Mouse (Mus musculus) midbrain, postnatal 0 days (tissue): ENCODE measurements around the gene Scd1. TPM values are rescaled to one million over a fixed set of nuclear protein-coding genes. Genes with fewer than 3 reads are reported as not detected.
A peak's percentile ranks its signal among the peaks of the same experiment; 100 is the strongest.

Experiments used
- ATAC-seq: fragments of 200-750 bp; cut with Nextera tagmentation; 2 replicates; pipeline ENCODE4 v1.8.0; 2017; ENCODE audit warnings: moderate number of reproducible peaks, mild to moderate bottlenecking, moderate TSS enrichment, moderate library complexity; ENCODE audit not compliant: low FRiP score
- DNase-seq: peaks from one replicate; pipeline ENCODE4 v3.0.0-alpha.2; 2015; ENCODE audit warnings: low spot score
- H3K27ac ChIP-seq: fragments of 300-500 bp; sonication (generic); 2 replicates; pipeline ENCODE4 v1.5.1; 2014; ENCODE audit warnings: low read depth, mild to moderate bottlenecking, low read length, mixed read lengths
- H3K27me3 ChIP-seq: fragments of 300-500 bp; sonication (generic); 2 replicates; pipeline ENCODE4 v1.6.1; 2014; ENCODE audit warnings: low read length, control low read depth, mixed read lengths; ENCODE audit not compliant: insufficient read depth
- H3K36me3 ChIP-seq: fragments of 300-500 bp; sonication (generic); 2 replicates; pipeline ENCODE4 v1.6.1; 2014; ENCODE audit warnings: low read length, control low read depth, mixed read lengths; ENCODE audit not compliant: insufficient read depth
- H3K4me1 ChIP-seq: fragments of 300-500 bp; sonication (generic); 2 replicates; pipeline ENCODE4 v1.6.1; 2014; ENCODE audit warnings: mild to moderate bottlenecking, control low read depth, antibody characterized with exemption, low read length, mixed read lengths; ENCODE audit not compliant: insufficient read depth
- H3K4me2 ChIP-seq: fragments of 300-500 bp; sonication (generic); 2 replicates; pipeline ENCODE4 v1.6.1; 2014; ENCODE audit warnings: low read depth, mild to moderate bottlenecking, low read length, mixed read lengths; ENCODE audit not compliant: poor library complexity, severe bottlenecking
- H3K4me3 ChIP-seq: fragments of 300-500 bp; sonication (generic); 2 replicates; pipeline ENCODE4 v1.5.1; 2014; ENCODE audit warnings: low read depth, mild to moderate bottlenecking, low read length, moderate library complexity
- H3K9ac ChIP-seq: fragments of 300-500 bp; sonication (generic); replicated peaks from 2 replicates; pipeline ENCODE4 v1.6.1; 2014; ENCODE audit warnings: mild to moderate bottlenecking, low read length, moderate library complexity, mixed read lengths; ENCODE audit not compliant: poor library complexity, severe bottlenecking
- H3K9me3 ChIP-seq: fragments of 300-500 bp; sonication (generic); 2 replicates; pipeline ENCODE4 v1.6.1; 2016; ENCODE audit warnings: low read length, control low read depth
- CTCF ChIP-seq: IDR thresholded peaks from 2 replicates; pipeline ENCODE4 v1.5.1; 2016; ENCODE audit warnings: antibody characterized with exemption, mild to moderate bottlenecking
- WGBS: fragments of 180-500 bp; shearing (Covaris S2); extraction: QIAGEN DNeasy Blood & Tissue Kit; methylation state at CpG from one replicate; pipeline ENCODE4 v1.1.7; 2014; 5-methylcytosine and 5-hydroxymethylcytosine counted together
- polyA plus RNA-seq: library from polyadenylated mRNA; unstranded; fragments of >200 nt; fragmentation: Nextera tagmentation; extraction: Ambion mirVana; gene quantifications from 2 replicates; pipeline ENCODE4 v1.2.1, GENCODE M21; 2015
- total RNA-seq: library from RNA; depleted of rRNA; stranded (reverse); fragments of >200 nt; gene quantifications from 2 replicates; pipeline ENCODE4 v1.2.3, GENCODE M21; 2014

Gene Scd1
- total and polyA plus RNA-seq, 2 experiments from 2014 or later = 7.1 to 42.3 TPM

- no peaks in the 10 kb centered on the region for H3K36me3 ChIP-seq
- 86% methylated on average over 6 of the region's 6 CpGs for WGBS
- no peak overlapping the region for H3K9ac ChIP-seq
- H3K27ac ChIP-seq = no peak overlapping the region
- no peak overlapping the region for H3K4me3 ChIP-seq
- no peak for DNase-seq
- ATAC-seq = no peak
- H3K4me2 ChIP-seq = no peak overlapping the region
- no peak for TF ChIP-seq CTCF
- no peaks in the 10 kb centered on the region for H3K27me3 ChIP-seq
- no peaks in the 10 kb centered on the region for H3K9me3 ChIP-seq
- H3K4me1 ChIP-seq = no peaks in the 10 kb centered on the region
Measured at GRCm38 (mm10) chr19:44437975-44438374, 30.3 kb upstream of the Scd1 start.

DNA sequence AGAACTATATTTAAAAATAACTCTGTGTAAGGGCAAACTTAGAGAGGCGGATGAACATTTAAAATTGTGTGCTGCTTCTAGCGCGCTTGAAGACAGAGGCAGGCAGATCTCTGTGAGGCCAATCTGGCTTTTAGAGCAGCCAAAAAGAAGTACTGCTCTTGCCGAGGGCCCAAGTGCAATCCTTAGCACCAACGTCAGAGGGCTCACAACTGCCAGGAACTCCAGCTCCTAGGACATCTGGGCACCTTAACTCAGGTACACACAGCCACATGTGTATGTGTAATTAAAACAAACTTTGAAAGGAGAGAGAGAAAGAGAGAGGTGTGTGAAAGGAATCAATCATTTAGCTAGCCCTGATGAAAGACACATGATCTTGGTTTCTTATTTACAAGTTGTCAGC is 24.4 kb upstream of the Scd1 start:
- H3K9me3 ChIP-seq = no peaks in the 10 kb centered on the region
- no peak for DNase-seq
- 84% methylated on average over 5 of the region's 5 CpGs for WGBS

DNA sequence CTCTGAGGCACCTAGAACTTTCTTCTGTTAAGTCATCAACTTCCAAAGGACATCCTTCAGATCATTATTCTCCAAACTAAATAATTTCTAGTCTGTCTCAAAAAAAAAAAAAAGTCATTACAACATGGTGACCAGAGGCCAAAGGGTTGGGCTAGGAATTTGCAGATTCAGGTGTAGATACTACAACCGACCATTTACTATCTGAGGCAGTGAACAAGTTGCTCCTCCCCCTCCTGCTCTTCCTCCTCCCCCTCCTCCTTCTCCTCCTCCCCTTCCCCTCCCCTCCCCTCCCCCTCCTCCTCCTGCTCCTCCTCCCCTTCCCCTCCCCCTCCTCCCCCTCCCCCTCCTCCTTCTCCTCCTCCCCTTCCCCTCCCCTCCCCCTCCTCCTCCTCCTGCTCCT is 20.0 kb upstream of the Scd1 start:
- H3K4me3 ChIP-seq = no peak overlapping the region
- no peak overlapping the region for H3K27ac ChIP-seq
- 81% methylated on average over 1 of the region's 1 CpGs for WGBS
- no peak overlapping the region for H3K4me2 ChIP-seq
- H3K9me3 ChIP-seq = no peaks in the 10 kb centered on the region
- H3K27me3 ChIP-seq = no peaks in the 10 kb centered on the region; the same call in 1 of the 2 replicates
- TF ChIP-seq CTCF = no peak
- DNase-seq = no peak
- no peak overlapping the region for H3K9ac ChIP-seq
- ATAC-seq = no peak
- H3K36me3 ChIP-seq = no peaks in the 10 kb centered on the region
- H3K4me1 ChIP-seq = no peaks in the 10 kb centered on the region

More for the DNA sequence above, 24.4 kb upstream of the Scd1 start:
- no peaks in the 10 kb centered on the region for H3K36me3 ChIP-seq
- no peak for TF ChIP-seq CTCF
- no peak for ATAC-seq
- H3K4me1 ChIP-seq = no peaks in the 10 kb centered on the region
- no peak overlapping the region for H3K4me2 ChIP-seq
- no peaks in the 10 kb centered on the region for H3K27me3 ChIP-seq
- H3K9ac ChIP-seq = no peak overlapping the region
- H3K27ac ChIP-seq = no peak overlapping the region
- H3K4me3 ChIP-seq = no peak overlapping the region

DNA sequence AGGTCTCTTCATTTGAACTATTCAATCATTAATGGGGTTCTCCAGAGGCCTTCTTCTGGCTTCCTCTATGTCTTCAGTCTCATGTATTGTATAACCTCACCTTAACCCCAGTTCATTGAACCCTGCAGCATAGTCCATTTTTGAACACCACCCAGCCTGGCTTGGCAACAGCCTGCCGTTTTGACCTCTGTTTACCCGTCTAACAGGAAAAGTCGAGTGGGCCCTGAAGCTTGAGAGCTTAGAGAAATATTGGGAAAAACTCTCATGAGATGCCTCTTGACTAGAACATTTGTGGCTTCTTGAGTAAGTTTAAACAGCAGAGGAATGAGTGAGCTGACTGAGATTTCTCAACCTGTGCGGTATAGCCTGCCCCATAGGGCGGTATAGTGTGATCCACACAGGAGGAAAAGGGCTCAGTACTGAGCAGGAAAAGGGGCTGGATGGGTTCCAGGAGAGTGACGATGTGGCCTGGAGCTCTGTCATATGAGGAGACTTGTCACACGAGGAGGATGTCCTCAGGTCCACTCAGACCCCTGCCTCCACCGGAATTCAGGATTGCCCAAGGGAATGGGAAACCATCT is 14.5 kb upstream of the Scd1 start:
- TF ChIP-seq CTCF = no peak
- no peak for DNase-seq
- H3K27ac ChIP-seq = no peak overlapping the region
- no peak overlapping the region for H3K9ac ChIP-seq
- no peak for ATAC-seq
- no peaks in the 10 kb centered on the region for H3K4me1 ChIP-seq
- no peak overlapping the region for H3K4me2 ChIP-seq
- H3K36me3 ChIP-seq = no peaks in the 10 kb centered on the region
- no peaks in the 10 kb centered on the region; the same call in none of the 2 replicates for H3K27me3 ChIP-seq
- 81% methylated on average over 8 of the region's 8 CpGs for WGBS
- H3K4me3 ChIP-seq = no peak overlapping the region
- H3K9me3 ChIP-seq = no peaks in the 10 kb centered on the region

GRCm38 (mm10) chr19:44419530-44419929 is 11.9 kb upstream of the Scd1 start:
- 50% methylated on average over 11 of the region's 11 CpGs for WGBS
- Histone ChIP-seq H3K27me3 (no peaks in the 10 kb centered on the region; the same call in none of the 2 replicates), H3K9ac (no peak overlapping the region), H3K9me3 (no peaks in the 10 kb centered on the region), H3K4me3 (no peak overlapping the region), H3K27ac (no peak overlapping the region), H3K4me2 (no peak overlapping the region), H3K4me1 (no peaks in the 10 kb centered on the region), H3K36me3 (no peaks in the 10 kb centered on the region)
- ATAC-seq (no peak), DNase-seq (no peak)
- TF ChIP-seq CTCF = no peak

DNA sequence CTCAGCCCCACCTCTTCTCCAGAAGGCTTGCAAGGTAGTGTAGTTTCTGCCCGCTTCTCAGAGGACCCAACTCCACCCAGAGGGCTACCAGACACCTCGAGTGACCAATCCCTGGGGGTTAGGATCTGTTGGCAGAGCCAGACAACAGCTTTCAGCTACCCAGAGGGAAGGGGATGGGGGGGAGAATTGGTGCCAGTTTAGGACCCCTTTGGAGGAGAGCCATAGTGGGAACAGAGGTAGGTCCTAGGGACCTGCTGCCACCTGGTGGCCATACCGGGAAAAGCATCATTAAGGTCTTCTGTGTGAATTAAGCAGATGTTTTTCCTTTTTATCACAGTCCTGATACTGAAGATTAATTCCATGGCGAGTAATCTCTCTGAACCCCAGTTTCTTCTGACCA is 11.3 kb upstream of the Scd1 start:
- no peak overlapping the region for H3K27ac ChIP-seq
- no peak overlapping the region for H3K4me2 ChIP-seq
- ATAC-seq (no peak), DNase-seq (peak; percentile 82)
- no peaks in the 10 kb centered on the region for H3K36me3 ChIP-seq
- no peak overlapping the region for H3K9ac ChIP-seq
- no peak overlapping the region for H3K4me3 ChIP-seq
- TF ChIP-seq CTCF = peak; percentile 92
- no peaks in the 10 kb centered on the region for H3K9me3 ChIP-seq
- WGBS = 20% methylated on average over 4 of the region's 4 CpGs
- no peaks in the 10 kb centered on the region for H3K4me1 ChIP-seq
- no peaks in the 10 kb centered on the region; the same call in none of the 2 replicates for H3K27me3 ChIP-seq
